ENCODE assay signal across 21 mouse cellular contexts in the genomic region with DNA sequence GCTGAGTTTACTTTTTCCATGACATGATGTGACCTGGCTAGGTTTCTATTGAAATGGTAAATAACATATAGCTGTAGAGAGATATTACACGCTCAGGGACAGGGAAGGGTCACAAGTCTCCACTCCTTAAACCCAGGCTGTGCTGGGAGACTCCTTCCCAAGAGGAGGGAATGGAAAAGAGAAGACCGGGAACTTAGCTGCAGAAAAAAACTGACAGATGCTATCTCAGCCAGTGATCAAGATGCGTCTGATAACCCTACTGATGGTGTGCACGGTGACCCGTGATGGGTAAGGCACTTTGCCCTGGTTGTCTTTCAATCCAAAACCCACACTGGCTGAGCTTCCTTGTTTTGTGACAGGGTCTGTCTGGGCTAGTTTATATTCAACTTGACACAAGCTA. TPM values are rescaled to one million over a fixed set of nuclear protein-coding genes. Genes with fewer than 3 reads are reported as not detected.
DNase-seq lines count a peak whose midpoint lies in the region; TF ChIP-seq lines count a peak whose summit lies in the region.
"Had no signal": no experiment of that assay in that cellular context is flagged by ENCODE, and none has a peak within 500 bp of the region (broad histone marks: within the 10 kb centered on the region; RNA-seq: fewer than 3 reads in every experiment).

No protein-coding gene starts in this region.

- no peak for TF ChIP-seq CTCF in cerebellum, adult 2 months (IDR thresholded peaks at IDR 0.05; ENCODE audit: borderline replicate concordance, insufficient read depth, low read depth, low read length)

- no peaks in the 10 kb centered on the region for H3K27me3 ChIP-seq in cerebellum, adult 2 months (ENCODE audit: control insufficient read depth, insufficient read depth, low read length)
- peaks cover 10% of the 10 kb centered on the region; the same call in 1 of the 2 replicates for H3K27me3 ChIP-seq in heart, embryonic 10.5 days (ENCODE audit: insufficient read depth, poor library complexity, severe bottlenecking)
- H3K27me3 ChIP-seq: CH12.LX, Patski had no signal

- H3K4me1 ChIP-seq in cerebellum, adult 2 months (ENCODE audit: control insufficient read depth, insufficient read depth, low read length), result peaks cover 23% of the 10 kb centered on the region
- peaks cover 11% of the 10 kb centered on the region; the same call in 1 of the 2 replicates for H3K4me1 ChIP-seq in heart, embryonic 10.5 days
- H3K4me1 ChIP-seq: embryonic facial prominence, embryonic 12.5 days had no signal

- 0 out of 2 replicates have a peak overlapping the region, but pooled peaks have one; percentile 15 for H3K27ac ChIP-seq in cerebellum, adult 2 months (ENCODE audit: insufficient read depth, low read length)
- no peak overlapping the region for H3K27ac ChIP-seq in heart, embryonic 10.5 days
- H3K27ac ChIP-seq: embryonic facial prominence, embryonic 10.5 days; embryonic facial prominence, embryonic 12.5 days; forebrain, embryonic 13.5 days; forebrain, embryonic 15.5 days had no signal

- no peaks in the 10 kb centered on the region for H3K9me3 ChIP-seq in heart, embryonic 10.5 days
- H3K9me3 ChIP-seq: embryonic facial prominence, embryonic 10.5 days; embryonic facial prominence, embryonic 12.5 days; forebrain, embryonic 13.5 days; forebrain, embryonic 15.5 days had no signal

- no peaks in the 10 kb centered on the region for H3K36me3 ChIP-seq in heart, embryonic 10.5 days
- H3K36me3 ChIP-seq: embryonic facial prominence, embryonic 10.5 days; embryonic facial prominence, embryonic 12.5 days; forebrain, embryonic 15.5 days; G1E had no signal

- WGBS in cerebellum, adult 2 months, result 24% methylated on average over 5 of the region's 5 CpGs
- WGBS in heart, embryonic 10.5 days, result 82% methylated on average over 5 of the region's 5 CpGs

- no peak overlapping the region for H3K4me3 ChIP-seq in cerebellum, adult 2 months (replicated peaks; ENCODE audit: insufficient read depth, low read depth, low read length)
- no peak overlapping the region for H3K4me3 ChIP-seq in heart, embryonic 10.5 days
- H3K4me3 ChIP-seq: embryonic facial prominence, embryonic 10.5 days; embryonic facial prominence, embryonic 12.5 days; forebrain, embryonic 13.5 days; forebrain, embryonic 15.5 days had no signal

- no peak for TF ChIP-seq POLR2A in cerebellum, adult 2 months (IDR thresholded peaks at IDR 0.05; ENCODE audit: borderline replicate concordance, insufficient read depth, low read length)

- DNase-seq in cerebellum, adult 2 months, result no peak
- DNase-seq in cerebellum, adult 18-20 months, result no peak
- peak; percentile 56 for DNase-seq in heart, adult 11 months
- no peak for DNase-seq in heart, embryonic 10.5 days (ENCODE audit: low spot score)
- peak; percentile 5 for DNase-seq in kidney, adult 18-20 months
- no peak for DNase-seq in kidney, postnatal 14 days
- DNase-seq: adrenal gland, adult 8-10 months; adrenal gland, postnatal 14 days; adrenal gland, postnatal 36 days; B cell, adult 2 months; cerebellum, adult 8-10 months; cerebellum, adult 9-11 months; cerebellum, postnatal 25 days; forebrain, postnatal 0 days had no signal

RNA-seq across cellular contexts. Expression of a gene that starts 9.8 kb away (rescaled TPM):
- 50.4 and 59.4 TPM in 2 replicates for polyA plus RNA-seq in cerebellum, adult 2 months (2012; rRNA removed)
- 14.9 and 16.3 TPM in 2 replicates for polyA plus RNA-seq in heart, embryonic 10.5 days (2016; fragmentation: Nextera tagmentation; extraction: Ambion mirVana)
- polyA plus RNA-seq: G1E had no signal

Comparison
In these comparisons a context has a peak if more than half of its experiments do, and no peak if none do; other contexts are left out.
1. DNase-seq: peak in heart, adult 11 months (single experiment) and kidney, adult 18-20 months (single experiment); none in cerebellum, adult 2 months (0 of 2), cerebellum, adult 18-20 months (0 of 2), heart, embryonic 10.5 days (single experiment) and kidney, postnatal 14 days (single experiment).